ENCODE assay signal across 19 mouse cellular contexts in genomic region chr4:131408644-131409043, GRCm38 (mm10).
"Had no signal": no experiment of that assay in that cellular context is flagged by ENCODE, and none has a peak within 500 bp of the region (broad histone marks: within the 10 kb centered on the region; RNA-seq: fewer than 3 reads in every experiment).

No protein-coding gene starts in this region.

- H3K9me3 ChIP-seq: intestine, embryonic 15.5 days; limb, embryonic 10.5 days; limb, embryonic 13.5 days; liver, embryonic 12.5 days; liver, embryonic 15.5 days; lung, embryonic 15.5 days; midbrain, embryonic 12.5 days; midbrain, embryonic 15.5 days; neural tube, embryonic 13.5 days had no signal

- H3K36me3 ChIP-seq: intestine, embryonic 15.5 days; limb, embryonic 10.5 days; limb, embryonic 13.5 days; liver, embryonic 12.5 days; liver, embryonic 15.5 days; lung, embryonic 15.5 days; midbrain, embryonic 12.5 days; midbrain, embryonic 15.5 days; neural tube, embryonic 13.5 days had no signal

- H3K4me3 ChIP-seq: intestine, embryonic 15.5 days; limb, embryonic 10.5 days; limb, embryonic 13.5 days; liver, embryonic 12.5 days; liver, embryonic 15.5 days; lung, embryonic 15.5 days; midbrain, embryonic 12.5 days; midbrain, embryonic 15.5 days; myocyte; neural tube, embryonic 13.5 days had no signal

- H3K9ac ChIP-seq: intestine, embryonic 15.5 days; limb, embryonic 13.5 days; liver, embryonic 12.5 days; liver, embryonic 15.5 days; lung, embryonic 15.5 days; midbrain, embryonic 12.5 days; midbrain, embryonic 15.5 days; neural tube, embryonic 13.5 days had no signal

- ATAC-seq: hindbrain, embryonic 16.5 days; intestine, embryonic 15.5 days; liver, embryonic 12.5 days; midbrain, embryonic 15.5 days had no signal

- DNase-seq: liver; lung, adult 18-20 months; lung, postnatal 10 days; lung, postnatal 36 days; retina, postnatal 1 day; right cerebral cortex, postnatal 25 days; spleen, adult 18-20 months; thymus, postnatal 25 days had no signal

- H3K4me1 ChIP-seq: intestine, embryonic 15.5 days; liver, embryonic 12.5 days; liver, embryonic 15.5 days; lung, embryonic 15.5 days had no signal

- H3K27me3 ChIP-seq: intestine, embryonic 15.5 days; liver, embryonic 15.5 days; midbrain, embryonic 15.5 days had no signal

- H3K4me2 ChIP-seq: intestine, embryonic 15.5 days; limb, embryonic 13.5 days; liver, embryonic 12.5 days; liver, embryonic 15.5 days; lung, embryonic 15.5 days; midbrain, embryonic 12.5 days; midbrain, embryonic 15.5 days; neural tube, embryonic 13.5 days had no signal

- H3K27ac ChIP-seq: intestine, embryonic 15.5 days; limb, embryonic 10.5 days; limb, embryonic 13.5 days; liver, embryonic 12.5 days; liver, embryonic 15.5 days; lung, embryonic 15.5 days; midbrain, embryonic 12.5 days; midbrain, embryonic 15.5 days; neural tube, embryonic 13.5 days had no signal
